Mouse (Mus musculus): Measurements from ENCODE around the gene Rmnd5a. TPM values are rescaled to one million over a fixed set of nuclear protein-coding genes. Genes with fewer than 3 reads are reported as not detected.
"Not testable (repeated sequence)": the region's sequence is repeated elsewhere in the genome, so short reads cannot be mapped to it uniquely, and the experiment has no call there.

The Rmnd5a gene
- 10 to 100 TPM; 72.9 to 92.6 TPM for total RNA-seq (2021)
- long read RNA-seq, experiment 1, full-length matches to known transcripts = 10 of 24 reads
- long read RNA-seq, experiment 1, partial matches to known transcripts = 9 of 24 reads
- long read RNA-seq, experiment 1, other reads (novel, unspliced or antisense) = 5 of 24 reads
- long read RNA-seq, experiment 2, full-length matches to known transcripts = 21 of 58 reads
- long read RNA-seq, experiment 2, partial matches to known transcripts = 6 of 58 reads
- long read RNA-seq, experiment 2, other reads (novel, unspliced or antisense) = 31 of 58 reads

GRCm38 (mm10) chr6:71440492-71441250 is at the start of gene Rmnd5a:
Gene Rmnd5a, minus strand, starts transcription at chr6:71440637.
- peak; percentile 98 to 99 for DNase-seq (ENCODE audit: low spot score in 2 of 2)

GRCm38 (mm10) chr6:71487966-71488365 is 47.5 kb upstream of the Rmnd5a start:
- DNase-seq (ENCODE audit: low spot score in 2 of 2) = no peak

GRCm38 (mm10) chr6:71486867-71487266 is 46.4 kb upstream of the Rmnd5a start:
- no peak for DNase-seq (ENCODE audit: low spot score in 2 of 2)

GRCm38 (mm10) chr6:71486226-71486625 is 45.8 kb upstream of the Rmnd5a start:
- no peak for DNase-seq (ENCODE audit: low spot score in 2 of 2)

GRCm38 (mm10) chr6:71485246-71485645 is 44.8 kb upstream of the Rmnd5a start:
- peak in 1 of 2 experiments; percentile 7 for DNase-seq (ENCODE audit: low spot score in 2 of 2)

GRCm38 (mm10) chr6:71481136-71481535 is 40.7 kb upstream of the Rmnd5a start:
- no peak for DNase-seq (ENCODE audit: low spot score in 2 of 2)

GRCm38 (mm10) chr6:71480136-71480535 is 39.7 kb upstream of the Rmnd5a start:
- no peak for DNase-seq (ENCODE audit: low spot score in 2 of 2)

GRCm38 (mm10) chr6:71479588-71479987 is 39.2 kb upstream of the Rmnd5a start:
- DNase-seq (ENCODE audit: low spot score in 2 of 2) = not testable (repeated sequence)

GRCm38 (mm10) chr6:71478816-71479568 is 38.6 kb upstream of the Rmnd5a start:
- DNase-seq (ENCODE audit: low spot score in 2 of 2) = not testable (repeated sequence)

GRCm38 (mm10) chr6:71476783-71477182 is 36.3 kb upstream of the Rmnd5a start:
- DNase-seq (ENCODE audit: low spot score in 2 of 2) = no peak

- DNase-seq (ENCODE audit: low spot score in 2 of 2) = no peak
Observed at GRCm38 (mm10) chr6:71475604-71476003, 35.2 kb upstream of the Rmnd5a start.

- no peak for DNase-seq (ENCODE audit: low spot score in 2 of 2)
Observed at GRCm38 (mm10) chr6:71472786-71473185, 32.3 kb upstream of the Rmnd5a start.

GRCm38 (mm10) chr6:71471830-71472520 is 31.5 kb upstream of the Rmnd5a start:
- no peak for DNase-seq (ENCODE audit: low spot score in 2 of 2)

- peak; percentile 25 to 29 for DNase-seq (ENCODE audit: low spot score in 2 of 2)
Observed at GRCm38 (mm10) chr6:71469291-71469690, 28.9 kb upstream of the Rmnd5a start.

- no peak for DNase-seq (ENCODE audit: low spot score in 2 of 2)
Observed at GRCm38 (mm10) chr6:71467766-71468165, 27.3 kb upstream of the Rmnd5a start.

- DNase-seq (ENCODE audit: low spot score in 2 of 2) = no peak
Observed at GRCm38 (mm10) chr6:71465146-71465545, 24.7 kb upstream of the Rmnd5a start.

GRCm38 (mm10) chr6:71457956-71458608 is 17.6 kb upstream of the Rmnd5a start:
- DNase-seq (ENCODE audit: low spot score in 2 of 2) = no peak

- DNase-seq (ENCODE audit: low spot score in 2 of 2) = not testable (repeated sequence)
Observed at GRCm38 (mm10) chr6:71453983-71454739, 13.7 kb upstream of the Rmnd5a start.

GRCm38 (mm10) chr6:71452792-71453191 is 12.4 kb upstream of the Rmnd5a start:
- no peak for DNase-seq (ENCODE audit: low spot score in 2 of 2)

GRCm38 (mm10) chr6:71445560-71445959 is 5.1 kb upstream of the Rmnd5a start:
- no peak for DNase-seq (ENCODE audit: low spot score in 2 of 2)

All from adrenal gland, adult 18-20 months (tissue).